Mouse (Mus musculus): ENCODE measurements around the gene Cyp2j6.

Gene Cyp2j6

GRCm38 (mm10) chr4:96553133-96553819 lies at the start of gene Cyp2j6:
Gene Cyp2j6, minus strand, starts transcription at chr4:96553661.
- WGBS = 1% methylated on average over 16 of the region's 16 CpGs

- 22% methylated on average over 4 of the region's 4 CpGs for WGBS
Measured at GRCm38 (mm10) chr4:96591791-96592150, 38.3 kb upstream of the Cyp2j6 start.

- 7% methylated on average over 18 of the region's 18 CpGs for WGBS
Measured at GRCm38 (mm10) chr4:96590911-96591790, 37.7 kb upstream of the Cyp2j6 start, which contains the start of gene Cyp2j9. Gene Cyp2j9, minus strand, starts transcription at chr4:96591578.

- WGBS = 53% methylated on average over 1 of the region's 1 CpGs
Measured at GRCm38 (mm10) chr4:96581425-96582088, 28.1 kb upstream of the Cyp2j6 start.

- 75% methylated on average over 6 of the region's 6 CpGs for WGBS
Measured at GRCm38 (mm10) chr4:96580351-96580750, 26.9 kb upstream of the Cyp2j6 start.

- WGBS = 59% methylated on average over 3 of the region's 3 CpGs
Measured at GRCm38 (mm10) chr4:96569442-96569841, 16.0 kb upstream of the Cyp2j6 start.

GRCm38 (mm10) chr4:96567988-96568387 lies 14.5 kb upstream of the Cyp2j6 start:
- 89% methylated on average over 1 of the region's 1 CpGs for WGBS

- WGBS = 87% methylated on average over 1 of the region's 1 CpGs
Measured at GRCm38 (mm10) chr4:96560464-96560863, 7.0 kb upstream of the Cyp2j6 start.

- WGBS = 84% methylated on average over 1 of the region's 1 CpGs
Measured at GRCm38 (mm10) chr4:96559781-96560180, 6.3 kb upstream of the Cyp2j6 start.

- 74% methylated on average over 3 of the region's 3 CpGs for WGBS
Measured at GRCm38 (mm10) chr4:96551619-96552018, 1.8 kb downstream of the Cyp2j6 start.

GRCm38 (mm10) chr4:96545976-96546375 lies 7.5 kb downstream of the Cyp2j6 start:
- 36% methylated on average over 1 of the region's 1 CpGs for WGBS

GRCm38 (mm10) chr4:96525772-96526171 lies 27.7 kb downstream of the Cyp2j6 start:
- 27% methylated on average over 1 of the region's 1 CpGs for WGBS

- WGBS = 78% methylated on average over 2 of the region's 2 CpGs
Measured at GRCm38 (mm10) chr4:96522256-96522655, 31.2 kb downstream of the Cyp2j6 start.

GRCm38 (mm10) chr4:96510083-96510482 lies 43.4 kb downstream of the Cyp2j6 start:
- WGBS = 92% methylated on average over 3 of the region's 3 CpGs

GRCm38 (mm10) chr4:96507286-96507685 lies 46.2 kb downstream of the Cyp2j6 start, which contains the start of gene Cyp2j8:
Gene Cyp2j8, minus strand, starts transcription at chr4:96507386.
- WGBS = 93% methylated on average over 1 of the region's 1 CpGs
